Mouse (Mus musculus): Measurements from ENCODE around the gene Pcyt2.

Pcyt2 gene

GRCm38 (mm10) chr11:120583937-120584336, 33.8 kb downstream of the Pcyt2 start:
- ChIA-PET CTCF (interaction anchor here in 2 of 4 experiments (0.6 to 1.3 kb wide), 7 partner anchors 11 to 72 kb away, joined by 3 read pairs; partner anchors contain the start of gene P4hb (in 1 of the 2)), POLR2A (interaction anchor here in 2 of 4 experiments (0.8 to 10.1 kb wide), 13 partner anchors 10 to 94 kb away, joined by 3 to 112 read pairs (median 9); partner anchors contain the start of genes Mafg (in 2 of the 2), P4hb (in 2 of the 2), Alyref (in 1 of the 2) and Anapc11 (in 1 of the 2))

- POLR2A ChIA-PET: interaction anchor here (0.6 to 10.1 kb wide), 56 partner anchors 8 to 368 kb away, joined by 3 to 112 read pairs (median 5); partner anchors contain the start of genes P4hb (in 3 of the 4), Alyref (in 2 of the 4), Anapc11 (in 2 of the 4) and Mafg (in 2 of the 4)
These were observed 34.8 kb downstream of the Pcyt2 start for GRCm38 (mm10) chr11:120582982-120583293.

GRCm38 (mm10) chr11:120582268-120582981, 35.3 kb downstream of the Pcyt2 start:
- ChIA-PET POLR2A (interaction anchor here (0.6 to 10.1 kb wide), 86 partner anchors 8 to 919 kb away, joined by 3 to 112 read pairs (median 4); partner anchors contain the start of genes P4hb (in 3 of the 4), Slc25a10 (in 3 of the 4), Alyref (in 2 of the 4) and Anapc11 (in 2 of the 4)), CTCF (interaction anchor here (0.5 to 1.9 kb wide), 27 partner anchors 9 to 398 kb away, joined by 3 to 18 read pairs (median 4); partner anchors contain the start of genes P4hb (in 2 of the 4), Cenpx (in 1 of the 4), Lrrc45 (in 1 of the 4) and Pcyt2 (in 1 of the 4))

More at GRCm38 (mm10) chr11:120582982-120583293, 34.8 kb downstream of the Pcyt2 start:
- CTCF ChIA-PET: interaction anchor here in 3 of 4 experiments (0.5 to 1.9 kb wide), 17 partner anchors 10 to 398 kb away, joined by 3 to 18 read pairs (median 4); partner anchors contain the start of genes Cenpx (in 1 of the 3), Lrrc45 (in 1 of the 3), P4hb (in 1 of the 3) and Pcyt2 (in 1 of the 3)

GRCm38 (mm10) chr11:120581490-120582267, 36.1 kb downstream of the Pcyt2 start, which contains the start of gene Arhgdia:
TSS of gene Arhgdia (minus strand) at chr11:120581624.
- CTCF ChIA-PET: interaction anchor here (0.7 to 1.9 kb wide), 21 partner anchors 8 to 195 kb away, joined by 3 to 18 read pairs (median 4); partner anchors contain the start of genes P4hb (in 2 of the 4), Cenpx (in 1 of the 4) and Lrrc45 (in 1 of the 4)
- POLR2A ChIA-PET: interaction anchor here (0.5 to 10.1 kb wide), 84 partner anchors 8 to 918 kb away, joined by 3 to 112 read pairs (median 4); partner anchors contain the start of genes P4hb (in 3 of the 4), Slc25a10 (in 3 of the 4), Alyref (in 2 of the 4) and Anapc11 (in 2 of the 4)

- ChIA-PET POLR2A (interaction anchor here (0.8 to 16.3 kb wide), 25 partner anchors 10 to 352 kb away, joined by 3 to 358 read pairs (median 10); partner anchors contain the start of genes Mafg (in 2 of the 4), Pycr1 (in 2 of the 4), Sirt7 (in 2 of the 4) and Alyref (in 1 of the 4)), CTCF (interaction anchor here in 3 of 4 experiments (0.6 to 2.6 kb wide), 20 partner anchors 9 to 412 kb away, joined by 3 to 19 read pairs (median 6); partner anchors contain the start of genes Arl16 (in 1 of the 3), Cenpx (in 1 of the 3), Lrrc45 (in 1 of the 3) and Pycr1 (in 1 of the 3))
These were observed 36.8 kb downstream of the Pcyt2 start for GRCm38 (mm10) chr11:120580871-120581331.

DNA sequence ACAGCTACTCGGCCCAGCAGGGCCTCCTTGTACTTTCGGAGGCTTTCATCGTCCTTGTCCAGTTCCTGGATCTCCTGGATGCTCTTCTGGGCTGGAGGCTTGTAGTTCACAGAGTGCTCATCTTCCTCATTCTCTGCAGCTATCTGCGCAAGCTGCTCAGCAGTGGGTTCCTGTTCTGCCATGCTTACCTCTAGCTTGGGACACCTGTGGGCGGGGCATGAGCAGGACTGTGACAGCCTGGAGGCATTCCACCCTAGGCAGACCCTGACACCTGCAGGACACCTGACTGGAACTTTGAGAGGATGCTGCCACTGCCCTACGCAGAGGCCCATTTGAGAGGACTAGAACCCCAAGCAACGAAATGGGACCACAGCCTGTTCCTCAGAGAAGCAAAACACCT, 37.5 kb downstream of the Pcyt2 start:
- ChIA-PET CTCF (interaction anchor here (0.5 to 2.6 kb wide), 43 partner anchors 9 to 411 kb away, joined by 3 to 25 read pairs (median 4); partner anchors contain the start of genes Alyref (in 1 of the 4), Anapc11 (in 1 of the 4), Arl16 (in 1 of the 4) and Cenpx (in 1 of the 4)), POLR2A (interaction anchor here (0.6 to 16.3 kb wide), 62 partner anchors 8 to 624 kb away, joined by 3 to 358 read pairs (median 4); partner anchors contain the start of genes Pycr1 (in 3 of the 4), Alyref (in 2 of the 4), Arl16 (in 2 of the 4) and Cenpx (in 2 of the 4))

- CTCF ChIA-PET: interaction anchor here (0.5 to 2.6 kb wide), 54 partner anchors 10 to 1157 kb away, joined by 3 to 25 read pairs (median 4); partner anchors contain the start of genes Rac3 (in 2 of the 4), Alyref (in 1 of the 4), Anapc11 (in 1 of the 4) and Arl16 (in 1 of the 4)
- POLR2A ChIA-PET: interaction anchor here (0.5 to 16.3 kb wide), 72 partner anchors 8 to 624 kb away, joined by 3 to 358 read pairs (median 4); partner anchors contain the start of genes Pycr1 (in 3 of the 4), Alyref (in 2 of the 4), Arl16 (in 2 of the 4) and Cenpx (in 2 of the 4)
These were observed 38.2 kb downstream of the Pcyt2 start for GRCm38 (mm10) chr11:120579316-120580107.

GRCm38 (mm10) chr11:120578694-120579243, 39.0 kb downstream of the Pcyt2 start:
- CTCF ChIA-PET: interaction anchor here in 3 of 4 experiments (0.7 to 2.6 kb wide), 22 partner anchors 9 to 155 kb away, joined by 3 to 25 read pairs (median 4); partner anchors contain the start of genes Arl16 (in 1 of the 3) and Pycr1 (in 1 of the 3)
- POLR2A ChIA-PET: interaction anchor here in 3 of 4 experiments (0.6 to 16.3 kb wide), 47 partner anchors 9 to 372 kb away, joined by 3 to 358 read pairs (median 5); partner anchors contain the start of genes Alyref (in 2 of the 3), Cenpx (in 2 of the 3), Lrrc45 (in 2 of the 3) and Sirt7 (in 2 of the 3)

DNA sequence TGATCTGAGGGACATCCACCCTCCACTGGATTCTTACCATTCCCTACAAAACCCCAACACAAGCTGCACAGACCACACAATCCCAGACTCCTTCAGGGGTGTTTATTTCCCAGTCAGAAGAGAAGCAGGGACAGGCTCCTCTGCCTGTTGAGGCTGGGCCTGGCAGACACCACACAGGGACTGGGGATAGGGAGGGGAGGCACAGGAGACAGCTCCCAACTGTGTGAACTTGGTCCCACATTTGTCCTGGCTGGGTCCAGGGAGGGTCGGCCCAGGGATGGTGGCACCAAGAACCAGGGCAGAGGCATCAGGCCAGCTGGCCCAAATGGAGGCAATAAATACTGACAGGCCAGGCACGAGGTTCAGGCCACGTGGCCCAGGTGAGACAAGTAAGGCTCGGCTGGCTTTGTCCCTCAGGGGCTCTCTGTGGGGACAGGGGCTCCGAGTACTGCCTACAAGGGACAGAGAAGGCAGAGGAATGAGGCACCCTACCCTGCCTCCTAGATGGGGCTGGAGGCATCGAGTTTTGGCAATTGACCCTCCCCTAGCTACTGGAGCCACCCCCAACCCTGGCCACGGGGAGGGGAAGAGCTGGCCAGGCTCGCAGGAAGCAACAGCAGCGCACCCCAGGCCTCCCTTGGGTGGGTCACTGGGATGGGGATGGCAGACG, 39.6 kb downstream of the Pcyt2 start:
- POLR2A ChIA-PET: interaction anchor here in 3 of 4 experiments (0.6 to 16.3 kb wide), 32 partner anchors 8 to 670 kb away, joined by 3 to 358 read pairs (median 7); partner anchors contain the start of genes Alyref (in 2 of the 3), Slc25a10 (in 2 of the 3), Anapc11 (in 1 of the 3) and Fasn (in 1 of the 3)
- CTCF ChIA-PET: interaction anchor here (0.5 to 2.4 kb wide), 18 partner anchors 7 to 1937 kb away, joined by 3 to 25 read pairs (median 4); partner anchors contain the start of gene Pycr1 (in 2 of the 4)

DNA sequence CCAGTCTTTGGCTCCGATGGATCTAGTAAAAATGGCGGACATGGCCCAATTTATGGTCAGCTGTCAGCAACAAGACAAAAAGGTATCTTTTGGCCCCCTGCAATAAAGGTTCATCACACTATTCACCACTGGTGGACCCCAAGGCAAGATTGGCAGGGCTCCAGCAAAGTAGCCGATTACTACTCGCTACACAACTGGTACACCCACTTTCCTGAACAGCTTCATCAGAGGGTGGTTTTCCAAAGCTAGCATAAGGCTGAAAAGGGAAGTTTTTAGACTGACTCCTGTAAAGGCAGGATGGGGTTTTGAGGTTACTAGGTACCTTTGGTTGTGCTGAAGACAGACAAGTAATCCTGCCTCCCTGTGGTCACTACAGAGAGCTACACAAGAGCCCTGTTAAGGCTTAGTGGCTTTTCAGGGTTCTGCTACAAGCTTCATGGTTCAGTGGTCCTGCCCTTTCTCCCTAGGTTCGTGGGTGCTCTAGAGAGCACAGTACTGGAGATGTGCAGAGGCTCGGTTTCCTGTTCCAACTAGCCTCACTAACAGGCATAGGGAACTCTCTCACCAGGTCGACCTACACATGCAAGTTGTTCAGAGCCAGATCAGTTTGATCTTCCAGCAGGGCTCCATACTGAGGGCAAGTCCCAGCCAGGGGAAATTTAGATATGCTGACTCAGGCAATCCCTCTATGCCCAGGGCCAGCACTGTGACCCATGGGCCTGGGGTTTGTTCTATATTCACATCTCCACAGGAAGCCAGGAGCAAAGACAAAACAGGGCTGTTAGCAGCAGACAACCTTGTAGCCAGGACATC, 40.3 kb downstream of the Pcyt2 start:
- ChIA-PET POLR2A (interaction anchor here in 3 of 4 experiments (0.6 to 16.3 kb wide), 50 partner anchors 8 to 669 kb away, joined by 3 to 358 read pairs (median 4); partner anchors contain the start of genes Alyref (in 2 of the 3), Mrpl12 (in 2 of the 3), Slc25a10 (in 2 of the 3) and Anapc11 (in 1 of the 3)), CTCF (interaction anchor here (0.5 to 1.9 kb wide), 24 partner anchors 8 to 1937 kb away, joined by 3 to 14 read pairs (median 4); partner anchors contain the start of genes Pycr1 (in 2 of the 4) and Lrrc45 (in 1 of the 4))

DNA sequence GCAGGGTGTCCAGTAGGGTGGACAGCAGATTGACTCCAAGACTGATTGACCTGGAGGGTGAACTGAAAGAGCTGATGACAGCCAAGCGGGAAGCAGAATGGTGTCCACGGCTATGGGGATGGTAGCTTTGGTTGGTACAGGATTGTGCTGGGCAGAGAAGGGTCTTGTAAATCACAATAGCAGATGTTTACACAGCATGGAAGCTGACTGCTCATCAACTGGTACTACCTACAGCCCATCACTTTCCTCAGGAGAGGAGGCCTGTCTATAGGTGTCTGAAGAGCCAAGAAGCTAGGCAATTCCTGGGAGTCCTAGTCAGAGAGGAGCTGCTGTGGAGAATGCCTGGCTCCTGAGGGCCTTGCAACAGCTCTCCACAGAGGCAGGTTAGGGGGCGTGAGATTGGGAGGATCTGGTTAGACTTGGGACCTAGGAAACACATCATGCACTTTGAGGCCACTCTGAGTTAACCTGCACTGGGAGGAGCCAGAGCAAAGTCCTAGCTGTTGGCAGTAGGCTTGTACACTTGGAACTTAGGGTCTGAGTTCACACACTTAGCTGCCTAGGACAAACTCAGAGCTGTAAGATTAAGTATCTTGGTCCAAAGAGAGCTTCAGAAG, 41.3 kb downstream of the Pcyt2 start:
- POLR2A ChIA-PET: interaction anchor here (0.6 to 16.3 kb wide), 42 partner anchors 8 to 394 kb away, joined by 3 to 358 read pairs (median 4); partner anchors contain the start of genes Alyref (in 2 of the 4), Mrpl12 (in 2 of the 4), Slc25a10 (in 2 of the 4) and Anapc11 (in 1 of the 4)
- CTCF ChIA-PET: interaction anchor here in 3 of 4 experiments (0.7 to 1.9 kb wide), 13 partner anchors 9 to 200 kb away, joined by 3 to 14 read pairs (median 4); partner anchors contain the start of genes Pycr1 (in 2 of the 3) and Lrrc45 (in 1 of the 3)

DNA sequence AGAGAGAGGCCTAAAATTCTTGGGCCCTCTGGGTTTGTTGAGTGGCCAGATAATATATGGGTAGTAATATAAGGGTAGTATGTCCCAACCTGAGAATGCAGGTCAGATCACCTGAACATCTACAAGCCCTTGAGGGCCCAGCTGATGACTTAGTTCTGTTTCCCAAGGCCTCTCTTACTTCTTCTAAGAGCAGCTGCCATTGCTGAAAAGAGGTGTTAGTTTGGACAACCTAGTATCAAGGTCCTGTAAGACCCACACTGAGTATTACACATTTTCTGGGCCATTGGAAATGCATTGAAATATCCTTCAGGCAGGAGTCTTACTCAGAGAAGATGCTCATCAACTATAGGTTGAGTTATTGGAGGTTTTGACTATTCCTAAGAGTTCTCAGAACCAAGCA, 41.8 kb downstream of the Pcyt2 start:
- ChIA-PET CTCF (interaction anchor here in 2 of 4 experiments (1.6 to 1.9 kb wide), 2 partner anchors 138 to 200 kb away, joined by 3 to 6 read pairs; partner anchors contain the start of gene Lrrc45 (in 1 of the 2)), POLR2A (interaction anchor here in 3 of 4 experiments (0.8 to 16.3 kb wide), 21 partner anchors 9 to 274 kb away, joined by 3 to 358 read pairs (median 8); partner anchors contain the start of genes Pycr1 (in 2 of the 3), Slc25a10 (in 2 of the 3), Alyref (in 1 of the 3) and Anapc11 (in 1 of the 3))

DNA sequence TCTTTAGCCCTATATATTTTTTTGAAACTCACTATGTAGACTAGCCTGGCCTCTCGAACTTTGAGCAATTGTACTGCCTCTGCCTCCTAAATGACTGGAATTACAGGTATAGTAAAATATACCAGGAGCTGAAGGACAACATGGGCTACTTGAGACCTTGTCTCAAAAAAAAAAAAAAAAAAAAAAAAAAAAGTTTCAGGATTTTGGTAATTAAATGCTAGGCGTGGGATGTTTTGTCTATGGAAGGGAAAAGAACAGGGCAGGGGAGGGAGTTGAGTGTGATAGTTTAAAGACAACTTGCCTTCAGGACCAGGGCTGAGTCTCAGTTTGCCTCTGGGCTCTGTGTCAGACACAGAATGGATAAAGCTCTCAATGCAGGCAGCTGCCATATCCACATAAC, 42.7 kb downstream of the Pcyt2 start:
- ChIA-PET POLR2A (interaction anchor here (0.6 to 16.3 kb wide), 42 partner anchors 10 to 572 kb away, joined by 3 to 358 read pairs (median 5); partner anchors contain the start of genes Mcrip1 (in 2 of the 4), Mrpl12 (in 2 of the 4), Npb (in 2 of the 4) and Ppp1r27 (in 2 of the 4)), CTCF (interaction anchor here in 1 of 4 experiments (0.5 to 3.4 kb wide), 2 partner anchors 7 to 128 kb away, joined by 5 to 18 read pairs; no protein-coding TSS in a partner anchor)
